Mouse (Mus musculus) G1E-ER4 (cell line): ENCODE measurements around the gene Cited2. TPM values are rescaled to one million over a fixed set of nuclear protein-coding genes. Genes with fewer than 3 reads are reported as not detected.

Source experiments
- GATA1 ChIP-seq: IDR thresholded peaks from one replicate; pipeline ENCODE4 v1.8.0; 2012; ENCODE audit warnings: low read length, inconsistent platforms
- polyA plus RNA-seq: library from polyadenylated mRNA; stranded (reverse); fragments of >175 nt; gene quantifications from 2 replicates; pipeline ENCODE4 v1.2.3, GENCODE M21; 2012

The Cited2 gene
- polyA plus RNA-seq, result 140 and 184 TPM in 2 replicates

DNA sequence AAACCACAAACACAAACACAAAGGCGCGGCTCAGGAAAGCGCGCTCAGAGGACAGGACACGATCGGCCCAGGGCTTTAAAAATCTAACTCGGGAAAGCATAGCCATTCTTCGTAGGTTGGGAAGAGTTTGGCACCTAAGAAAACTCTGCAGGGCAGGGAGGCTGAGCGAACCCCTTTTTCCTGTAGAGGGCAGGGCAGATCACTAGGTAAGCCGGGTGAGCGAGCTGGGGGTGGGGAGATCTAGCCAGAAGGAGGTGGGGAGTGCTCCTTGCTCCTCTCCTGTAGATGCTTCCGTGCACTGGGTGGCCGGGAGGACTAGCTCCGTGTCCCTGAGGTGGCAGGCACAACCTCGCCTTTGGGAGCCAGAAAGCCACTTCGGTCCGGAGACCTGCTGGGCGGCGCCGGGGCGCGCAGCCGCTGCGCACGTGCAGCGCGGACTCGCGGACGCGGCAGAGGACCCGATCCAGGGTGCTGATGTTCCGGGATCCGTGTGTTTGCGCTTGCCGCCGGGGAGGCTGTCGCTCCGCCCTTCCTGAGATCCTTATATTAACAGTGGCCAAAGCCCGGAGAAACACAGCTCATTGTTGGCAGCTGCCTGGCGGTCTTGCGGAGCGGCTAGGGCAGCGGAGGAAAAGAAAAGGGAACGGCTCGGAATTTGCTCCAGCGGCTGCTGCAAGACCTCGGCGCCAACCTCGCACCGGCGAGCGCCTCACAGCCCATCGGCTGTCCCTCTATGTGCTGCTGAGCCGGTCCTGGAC is at the start of gene Cited2:
TSS of gene Cited2 (plus strand) at position 566 of the 758 bp plus-strand sequence.
- TF ChIP-seq GATA1, result no peak

DNA sequence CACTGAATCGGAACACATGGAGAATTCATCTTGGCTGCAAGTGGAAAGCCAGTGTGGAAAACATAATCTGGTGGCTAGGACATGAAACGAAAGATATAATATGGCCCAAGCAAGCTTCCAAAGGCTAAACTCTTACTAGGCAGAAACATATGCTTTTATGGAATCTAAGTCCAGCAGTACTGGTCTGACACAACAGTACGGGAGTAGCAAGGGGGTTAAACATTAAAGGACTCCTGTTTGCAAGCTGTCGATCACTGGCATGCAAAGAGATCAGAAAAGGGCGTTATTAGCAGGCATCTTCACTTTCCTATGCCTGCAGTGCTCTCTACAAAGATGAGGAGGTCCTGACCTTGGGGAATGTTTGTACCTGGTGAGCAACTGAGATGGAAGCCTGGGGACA is 48.6 kb upstream of the Cited2 start:
- no peak for TF ChIP-seq GATA1

DNA sequence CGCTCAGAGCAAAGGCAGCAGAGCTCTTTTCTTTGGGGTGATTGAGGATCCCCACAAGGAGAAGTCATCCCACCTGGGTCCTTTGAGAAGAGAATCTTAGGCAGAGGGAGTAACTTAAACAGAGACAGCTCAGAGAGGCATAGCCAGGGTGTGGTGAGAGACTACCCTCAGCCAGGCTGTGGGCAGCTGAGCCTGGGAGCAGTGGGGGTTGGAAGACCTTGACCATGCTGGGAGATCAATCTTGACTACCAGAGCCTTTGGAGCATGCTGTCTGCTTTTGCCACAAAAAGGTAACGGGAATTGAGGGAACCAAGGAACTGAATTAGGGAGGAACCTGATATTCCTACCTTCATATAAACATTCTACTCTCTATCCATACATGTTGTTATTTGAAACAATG is 48.1 kb upstream of the Cited2 start:
- TF ChIP-seq GATA1, result no peak

DNA sequence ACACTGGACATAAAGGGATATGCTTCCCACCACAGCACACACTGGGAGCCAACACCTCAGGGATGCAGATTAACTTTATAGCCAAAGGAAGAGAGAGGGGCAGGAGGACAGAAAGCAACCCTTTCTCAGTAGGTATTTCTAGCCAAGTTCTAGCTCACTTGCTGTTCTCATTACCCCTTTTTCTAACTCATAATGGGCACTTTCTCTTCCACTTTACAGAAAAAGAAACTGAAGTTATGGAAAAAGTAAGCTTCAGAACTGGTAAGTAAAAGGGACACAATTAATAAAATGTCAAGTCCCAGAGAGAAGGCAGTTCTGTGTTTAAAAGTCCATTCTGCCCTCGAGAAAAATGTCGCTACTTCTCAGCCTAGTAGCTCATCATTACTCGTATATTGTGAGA is 46.6 kb upstream of the Cited2 start:
- TF ChIP-seq GATA1, result no peak

DNA sequence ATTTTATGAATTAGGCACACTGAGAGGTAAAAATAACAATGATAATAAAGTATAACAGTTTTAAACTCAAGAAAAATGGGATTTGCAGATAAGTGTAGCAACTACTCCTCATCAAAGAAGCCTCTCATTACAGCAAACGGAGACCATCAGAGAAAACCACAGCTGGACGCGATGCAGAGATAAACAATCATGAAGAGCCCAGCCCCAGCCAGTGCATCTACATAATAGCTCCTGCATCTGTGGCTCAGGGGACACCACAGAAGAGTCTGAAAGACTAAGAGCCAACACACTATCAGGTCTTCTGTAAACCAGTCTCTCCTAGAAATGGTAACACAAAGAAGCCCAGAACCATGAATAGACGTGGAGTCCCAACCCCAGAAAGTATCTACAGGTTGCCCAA is 45.7 kb upstream of the Cited2 start:
- peak; percentile 76 for TF ChIP-seq GATA1

DNA sequence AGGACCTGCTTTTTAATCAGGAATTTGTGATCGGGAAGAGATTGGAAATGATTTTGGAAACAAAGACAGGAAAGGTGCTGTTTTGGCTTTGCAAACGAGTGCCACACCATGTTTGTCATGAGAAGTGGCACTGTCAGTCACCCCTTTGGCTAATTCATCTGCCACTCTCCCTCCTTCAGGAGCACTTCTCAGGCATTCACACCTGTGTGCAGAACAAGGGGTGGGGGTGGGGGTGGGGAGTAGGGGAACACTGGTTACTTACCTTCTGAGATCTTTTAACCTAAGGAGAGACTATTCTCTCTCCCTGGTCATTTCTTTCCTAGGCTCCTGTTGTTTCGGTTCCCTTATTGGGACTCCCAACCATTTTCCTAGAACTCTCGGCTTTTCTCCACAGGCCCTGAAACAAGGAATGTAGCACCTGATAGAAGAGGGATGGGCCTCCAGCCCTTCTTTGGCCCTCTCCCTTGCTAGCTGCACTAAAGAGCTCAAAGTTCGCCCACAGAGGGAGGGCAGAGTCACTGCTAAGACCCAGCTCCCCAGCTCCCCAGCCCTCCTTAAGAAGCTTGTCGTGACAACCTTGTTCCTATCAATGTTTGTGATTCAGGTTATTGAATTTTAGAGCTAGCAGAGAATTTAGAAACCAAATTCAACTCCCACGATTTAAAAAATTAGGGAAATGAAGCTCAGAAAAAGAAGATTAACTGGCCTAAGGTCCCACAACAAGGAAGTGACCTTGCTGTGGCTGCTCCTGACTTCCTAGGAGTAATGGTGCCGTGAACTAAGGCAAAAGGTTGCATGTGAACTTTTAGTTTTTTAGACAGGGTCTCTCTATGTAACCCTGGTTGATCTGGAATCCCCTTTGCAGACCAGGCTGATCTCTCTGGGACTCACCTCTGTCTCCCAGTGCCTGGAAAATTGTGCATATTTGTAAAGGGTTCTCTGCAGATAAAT is 42.3 kb upstream of the Cited2 start:
- no peak for TF ChIP-seq GATA1

DNA sequence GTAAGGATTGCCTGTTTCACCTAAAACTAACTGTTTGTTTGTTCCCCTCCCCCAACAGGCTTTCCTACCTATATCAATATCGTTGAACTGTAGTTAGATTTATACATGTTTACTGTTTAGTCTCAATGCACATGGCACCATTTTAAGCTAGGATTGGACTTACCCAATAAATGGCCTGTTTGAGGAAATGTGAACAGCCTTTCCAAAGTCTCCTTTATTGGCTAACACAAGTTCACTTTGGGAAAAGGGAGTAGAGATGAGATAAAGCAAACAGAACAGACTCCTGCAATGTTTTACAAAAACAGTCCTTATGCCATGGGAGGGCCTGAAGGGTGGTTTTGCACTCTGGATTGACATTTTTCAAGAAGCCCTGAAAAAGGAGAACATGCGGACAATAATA is 41.6 kb upstream of the Cited2 start:
- TF ChIP-seq GATA1, result no peak

DNA sequence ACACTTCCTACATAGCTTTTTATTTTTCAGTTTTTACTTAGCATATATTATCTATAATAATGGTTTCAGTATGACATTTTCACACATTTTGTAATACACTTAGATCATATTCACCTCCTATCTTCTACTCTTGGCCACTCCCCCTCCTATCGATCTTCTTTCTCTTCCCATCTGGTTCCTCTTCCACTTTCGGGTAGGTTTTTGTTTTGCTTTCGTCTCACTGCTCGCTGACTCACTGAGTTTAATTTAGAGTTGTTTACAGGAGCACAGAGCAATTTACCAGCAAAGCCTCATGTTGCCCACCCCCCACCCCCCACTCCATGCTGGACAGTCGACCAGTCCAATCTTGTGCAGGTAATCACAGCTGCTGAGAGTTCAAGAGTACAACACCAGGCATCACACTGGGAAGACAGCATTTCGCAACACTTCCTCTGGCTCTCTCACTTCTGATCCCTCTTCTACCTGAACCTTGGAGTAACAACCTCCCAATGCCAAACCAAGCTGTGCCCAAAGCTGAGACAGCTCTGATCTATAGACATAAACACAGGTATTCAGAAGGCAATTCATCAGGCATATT is 39.1 kb upstream of the Cited2 start:
- no peak for TF ChIP-seq GATA1

DNA sequence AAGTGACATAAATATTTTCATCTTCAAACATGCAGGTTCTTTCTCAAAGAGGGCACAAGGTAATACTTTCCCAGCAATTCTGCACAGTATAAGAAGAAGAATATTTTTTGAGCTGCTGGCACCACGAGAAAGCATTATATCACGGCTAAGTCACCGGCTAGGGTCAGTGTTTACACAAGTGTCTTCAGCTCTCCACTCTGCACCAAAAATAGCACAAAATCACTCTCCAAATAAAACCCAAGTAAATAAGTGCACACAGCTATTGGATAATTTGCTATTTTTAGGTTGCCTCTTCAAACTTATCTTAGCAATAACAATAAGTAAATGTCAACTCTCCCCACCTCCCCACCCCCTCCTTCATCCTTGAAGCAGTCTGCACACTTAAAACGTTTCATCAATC is 33.2 kb upstream of the Cited2 start:
- no peak for TF ChIP-seq GATA1

DNA sequence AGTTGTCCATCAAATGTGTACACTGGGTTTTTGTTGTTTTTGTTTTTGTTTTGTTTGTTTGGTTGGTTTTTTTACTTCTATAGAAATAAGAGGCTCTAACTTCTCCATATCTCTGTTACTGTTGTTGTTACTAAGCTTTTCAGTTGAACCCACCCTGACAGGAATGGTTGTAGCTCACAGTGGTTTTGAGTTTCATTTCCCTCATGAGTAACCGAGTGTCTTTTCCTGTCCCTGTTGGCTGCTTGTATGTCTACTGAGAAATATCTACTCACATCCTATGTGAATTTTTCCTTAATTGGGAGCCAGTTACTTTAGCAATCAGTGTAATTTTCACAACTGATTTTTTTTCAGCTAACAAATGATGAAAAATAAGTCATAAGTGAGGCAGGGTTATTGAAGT is 31.3 kb upstream of the Cited2 start:
- TF ChIP-seq GATA1, result no peak

DNA sequence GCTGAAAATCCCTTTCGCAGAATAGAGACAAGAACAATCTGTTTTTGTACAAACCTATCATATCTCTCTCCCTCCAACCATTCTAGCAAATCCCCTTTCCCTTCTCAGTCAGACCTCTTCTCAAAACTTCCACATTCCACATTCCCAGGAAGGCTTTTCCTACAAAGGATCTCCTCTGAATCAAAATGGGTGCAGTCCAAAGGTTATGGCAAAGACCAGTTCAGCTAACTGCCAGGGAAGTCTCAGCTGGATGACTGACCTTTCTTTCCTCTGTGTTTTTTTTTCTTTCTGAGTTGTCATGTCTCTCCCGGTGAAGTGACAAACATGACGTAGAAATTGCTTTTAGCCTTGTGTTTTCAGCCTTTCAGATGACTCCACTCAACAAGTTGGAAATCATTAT is 27.2 kb upstream of the Cited2 start:
- TF ChIP-seq GATA1, result no peak

DNA sequence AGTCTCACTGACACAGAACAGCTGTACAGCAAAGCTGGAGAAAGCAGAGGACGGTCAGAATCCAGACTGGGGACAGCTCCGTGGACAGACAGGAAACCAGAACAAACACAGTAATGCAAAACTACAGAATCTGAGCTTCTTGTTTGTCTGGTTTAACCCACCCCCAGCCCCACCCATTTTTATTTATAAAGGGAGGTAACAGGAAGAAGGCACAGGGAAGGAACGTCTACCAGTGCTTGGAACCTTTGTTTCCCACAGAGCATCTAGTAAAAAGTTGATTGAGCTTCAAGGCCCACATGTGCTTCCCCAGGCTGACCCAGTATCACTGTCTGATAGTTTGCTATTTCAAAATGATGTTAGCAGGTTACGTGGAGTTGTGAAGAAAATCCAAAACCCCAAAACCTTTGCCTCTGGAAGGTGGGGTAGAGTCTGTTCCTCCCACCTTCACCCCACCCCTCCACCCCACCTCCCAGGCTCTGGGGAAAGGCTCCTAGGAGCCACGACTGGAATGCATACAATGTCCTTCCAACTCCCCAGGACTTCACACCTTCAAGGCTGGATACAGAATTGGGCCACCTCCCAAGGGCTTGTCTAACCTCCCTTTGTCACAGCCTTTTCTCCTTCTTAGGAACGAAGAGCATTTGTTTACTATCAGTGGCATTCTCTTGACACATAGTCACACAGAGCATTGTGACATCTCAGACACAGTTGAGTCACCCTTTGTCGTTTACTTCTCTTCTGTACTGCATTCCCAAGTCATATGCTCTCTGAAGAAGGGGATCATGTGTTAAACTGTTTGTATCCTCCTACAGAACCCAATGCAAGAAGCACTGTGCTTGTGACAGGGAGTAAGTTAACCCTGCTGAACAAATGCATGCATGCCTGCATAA is 25.4 kb upstream of the Cited2 start:
- no peak for TF ChIP-seq GATA1

DNA sequence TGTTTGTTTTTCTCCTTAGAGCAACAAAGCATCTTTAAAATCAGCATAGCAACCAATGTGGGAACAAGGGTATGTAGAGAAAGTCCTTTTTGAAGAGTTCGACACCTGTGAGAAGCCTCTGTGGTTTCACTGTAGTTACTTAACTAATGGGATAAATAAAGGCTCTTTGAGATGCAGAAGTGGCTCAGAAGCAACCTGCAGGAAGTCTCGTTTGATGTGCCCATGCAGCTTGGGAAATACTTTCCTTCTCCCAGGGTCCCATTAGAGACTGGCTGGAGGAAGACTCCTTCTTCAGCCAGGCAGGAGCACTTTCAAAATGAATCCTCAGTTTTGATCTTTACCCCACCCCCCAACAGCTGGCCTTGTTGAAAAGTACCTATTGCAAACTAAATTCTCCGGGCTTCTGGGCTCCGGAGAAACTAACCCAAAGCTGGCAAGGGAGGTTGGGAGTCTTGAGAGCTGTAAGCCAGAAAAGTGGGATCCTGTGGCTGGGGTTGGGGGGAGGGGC is 17.5 kb upstream of the Cited2 start:
- TF ChIP-seq GATA1, result no peak

DNA sequence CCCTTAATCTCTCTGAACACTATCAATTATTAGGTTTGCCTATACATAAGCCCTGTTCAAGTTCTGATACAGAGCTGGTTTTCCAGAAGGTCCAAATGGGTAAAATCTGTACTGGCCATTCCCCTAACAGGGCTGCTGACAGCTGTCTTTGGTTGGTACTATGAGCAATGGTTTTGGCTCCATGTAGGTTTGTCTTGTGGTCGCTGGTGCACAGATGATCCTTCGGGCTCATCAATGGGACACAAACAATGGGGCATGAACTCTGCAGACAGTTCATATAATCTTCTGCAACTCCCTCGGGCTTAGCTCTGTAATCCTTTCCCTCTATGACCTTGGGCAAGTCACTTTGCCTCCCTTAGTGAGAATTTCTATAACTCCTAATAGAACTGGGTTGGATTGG is 12.3 kb upstream of the Cited2 start:
- no peak for TF ChIP-seq GATA1

DNA sequence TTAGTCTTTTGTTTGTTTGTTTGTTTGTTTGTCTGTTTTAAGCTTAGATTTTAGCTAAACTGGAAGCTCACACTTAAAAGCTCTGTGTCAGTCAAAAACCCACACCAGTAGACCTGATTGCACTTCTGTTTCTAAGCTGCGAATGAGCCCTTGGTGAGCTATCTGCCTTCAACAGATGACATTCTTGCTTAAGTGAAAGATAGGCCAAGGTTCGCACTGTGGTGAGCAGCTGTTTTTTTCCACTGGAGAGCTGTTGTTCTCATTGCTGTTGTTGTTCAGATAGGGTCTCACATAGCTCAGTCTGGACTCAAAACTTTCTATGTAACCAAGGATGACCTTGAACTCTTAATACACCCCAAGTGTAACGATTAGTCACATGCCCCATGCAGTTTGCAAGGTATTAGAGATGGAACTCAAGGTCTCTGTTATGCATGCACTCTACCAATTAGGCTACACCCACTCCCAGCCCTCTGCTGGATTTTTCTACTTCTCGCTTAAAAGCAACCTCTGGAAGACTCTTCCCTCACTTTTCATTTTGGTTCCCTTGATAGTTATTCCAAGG is 3.9 kb upstream of the Cited2 start:
- peak; percentile 28 for TF ChIP-seq GATA1
